24 mouse cellular contexts compared by ENCODE assay signal in the genomic region with DNA sequence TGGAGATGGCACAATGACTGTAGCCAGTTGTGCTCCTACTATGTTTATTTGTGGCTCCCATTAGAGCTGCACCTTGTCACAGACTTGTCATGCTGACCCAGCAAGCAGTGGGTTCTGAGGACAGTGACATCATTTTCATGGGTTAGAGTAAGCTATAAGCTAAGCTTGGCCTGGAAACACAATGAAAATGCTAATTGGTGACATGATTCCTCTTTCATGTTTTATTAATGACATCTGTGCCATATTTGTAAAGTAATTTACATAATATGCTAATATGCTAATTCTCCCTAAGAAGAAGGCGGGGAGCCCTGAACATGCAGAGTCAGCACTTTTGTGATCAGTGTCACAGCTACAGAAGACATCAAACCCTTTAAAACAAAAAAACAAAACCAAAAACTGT.
DNase-seq lines count a peak whose midpoint lies in the region; ATAC-seq and TF ChIP-seq lines count a peak whose summit lies in the region.
"Had no signal": no experiment of that assay in that cellular context is flagged by ENCODE, and none has a peak within 500 bp of the region (broad histone marks: within the 10 kb centered on the region; RNA-seq: fewer than 3 reads in every experiment).

No protein-coding gene starts in this region.

- H3K4me2 ChIP-seq in forebrain, embryonic 13.5 days: no peak overlapping the region
- no peak overlapping the region for H3K4me2 ChIP-seq in midbrain, embryonic 13.5 days (replicated peaks)
- no peak overlapping the region for H3K4me2 ChIP-seq in midbrain, postnatal 0 days (ENCODE audit: low read depth, low read length, poor library complexity, severe bottlenecking)
- no peak overlapping the region for H3K4me2 ChIP-seq in hindbrain, embryonic 14.5 days (replicated peaks)
- H3K4me2 ChIP-seq: embryonic facial prominence, embryonic 12.5 days; heart, embryonic 13.5 days; limb, embryonic 13.5 days; liver, embryonic 11.5 days; lung, embryonic 15.5 days had no signal

- no peak overlapping the region for H3K27ac ChIP-seq in forebrain, embryonic 13.5 days
- no peak overlapping the region for H3K27ac ChIP-seq in forebrain, embryonic 10.5 days
- H3K27ac ChIP-seq in midbrain, embryonic 13.5 days: no peak overlapping the region
- H3K27ac ChIP-seq in midbrain, postnatal 0 days (ENCODE audit: low read depth, low read length): no peak overlapping the region
- no peak overlapping the region for H3K27ac ChIP-seq in hindbrain, embryonic 14.5 days
- H3K27ac ChIP-seq: embryonic facial prominence, embryonic 12.5 days; heart, embryonic 13.5 days; layer of hippocampus, adult 2 months; limb, embryonic 13.5 days; lung, embryonic 15.5 days had no signal

- ATAC-seq in forebrain, embryonic 13.5 days: peak; percentile 67
- ATAC-seq in midbrain, embryonic 13.5 days: peak; percentile 65; the same call in 1 of the 2 replicates
- ATAC-seq in midbrain, postnatal 0 days (ENCODE audit: low FRiP score): no peak
- peak; percentile 27; the same call in 1 of the 2 replicates for ATAC-seq in hindbrain, embryonic 14.5 days (ENCODE audit: low FRiP score)

- DNase-seq in forebrain, embryonic 10.5 days (ENCODE audit: extremely low spot score, low spot score): no peak
- DNase-seq in midbrain, postnatal 0 days (ENCODE audit: low spot score): no peak
- peak; percentile 70 for DNase-seq in brain, embryonic 14.5 days (ENCODE audit: low read depth)
- DNase-seq in hindbrain, embryonic 14.5 days (ENCODE audit: low spot score): no peak
- no peak for DNase-seq in cerebellum, postnatal 25 days
- no peak for DNase-seq in urinary bladder, adult 18-20 months (ENCODE audit: low spot score in 2 of 2)
- DNase-seq: adrenal gland, adult 2 months; adrenal gland, postnatal 36 days; cerebellum, adult 8-10 months; embryo, embryonic 11 days; gastrocnemius, postnatal 10 days; heart, postnatal 10 days; kidney, adult 18-20 months; kidney, postnatal 36 days; right cerebral cortex, postnatal 25 days; thymus, postnatal 25 days had no signal

- H3K27me3 ChIP-seq in forebrain, embryonic 13.5 days: no peaks in the 10 kb centered on the region
- peaks cover 32% of the 10 kb centered on the region for H3K27me3 ChIP-seq in forebrain, embryonic 10.5 days (ENCODE audit: poor library complexity, severe bottlenecking)
- H3K27me3 ChIP-seq in midbrain, embryonic 13.5 days: no peaks in the 10 kb centered on the region
- H3K27me3 ChIP-seq in midbrain, postnatal 0 days (ENCODE audit: insufficient read depth, low read length): no peaks in the 10 kb centered on the region
- H3K27me3 ChIP-seq in hindbrain, embryonic 14.5 days (ENCODE audit: control insufficient read depth, insufficient read depth, low read length): no peaks in the 10 kb centered on the region
- H3K27me3 ChIP-seq: embryonic facial prominence, embryonic 12.5 days; limb, embryonic 13.5 days; lung, embryonic 15.5 days had no signal

- no peak overlapping the region for H3K9ac ChIP-seq in forebrain, embryonic 13.5 days
- no peak overlapping the region for H3K9ac ChIP-seq in midbrain, embryonic 13.5 days (replicated peaks)
- no peak overlapping the region for H3K9ac ChIP-seq in midbrain, postnatal 0 days (replicated peaks; ENCODE audit: low read length, poor library complexity, severe bottlenecking)
- no peak overlapping the region for H3K9ac ChIP-seq in hindbrain, embryonic 14.5 days
- H3K9ac ChIP-seq: embryonic facial prominence, embryonic 12.5 days; heart, embryonic 13.5 days; limb, embryonic 13.5 days; lung, embryonic 15.5 days had no signal

- H3K4me3 ChIP-seq in forebrain, embryonic 13.5 days: no peak overlapping the region
- no peak overlapping the region for H3K4me3 ChIP-seq in forebrain, embryonic 10.5 days
- no peak overlapping the region for H3K4me3 ChIP-seq in midbrain, embryonic 13.5 days (replicated peaks)
- H3K4me3 ChIP-seq in midbrain, postnatal 0 days (ENCODE audit: low read depth, low read length): no peak overlapping the region
- no peak overlapping the region for H3K4me3 ChIP-seq in hindbrain, embryonic 14.5 days (replicated peaks; ENCODE audit: low read length)
- H3K4me3 ChIP-seq: embryonic facial prominence, embryonic 12.5 days; heart, embryonic 13.5 days; layer of hippocampus, adult 2 months; limb, embryonic 13.5 days; lung, embryonic 15.5 days had no signal

- H3K36me3 ChIP-seq in forebrain, embryonic 13.5 days (ENCODE audit: poor library complexity, severe bottlenecking): no peaks in the 10 kb centered on the region
- no peaks in the 10 kb centered on the region for H3K36me3 ChIP-seq in forebrain, embryonic 10.5 days (replicated peaks)
- H3K36me3 ChIP-seq in midbrain, embryonic 13.5 days: no peaks in the 10 kb centered on the region
- no peaks in the 10 kb centered on the region for H3K36me3 ChIP-seq in midbrain, postnatal 0 days (ENCODE audit: insufficient read depth, low read length)
- no peaks in the 10 kb centered on the region for H3K36me3 ChIP-seq in hindbrain, embryonic 14.5 days (replicated peaks; ENCODE audit: control insufficient read depth, insufficient read depth)
- H3K36me3 ChIP-seq: embryonic facial prominence, embryonic 12.5 days; heart, embryonic 13.5 days; limb, embryonic 13.5 days; lung, embryonic 15.5 days had no signal

- no peak for TF ChIP-seq POLR2A in brain, embryonic 14.5 days (IDR thresholded peaks at IDR 0.05; ENCODE audit: borderline replicate concordance, extremely low read depth, insufficient read depth, insufficient read length, poor library complexity, severe bottlenecking)

- H3K4me1 ChIP-seq in forebrain, embryonic 13.5 days: 0 out of 2 replicates have a peak, but pooled peaks cover 7% of the 10 kb centered on the region
- peaks cover 25% of the 10 kb centered on the region for H3K4me1 ChIP-seq in forebrain, embryonic 10.5 days
- H3K4me1 ChIP-seq in midbrain, embryonic 13.5 days (replicated peaks): peaks cover 7% of the 10 kb centered on the region
- H3K4me1 ChIP-seq in midbrain, postnatal 0 days (ENCODE audit: insufficient read depth, low read length): no peaks in the 10 kb centered on the region
- no peaks in the 10 kb centered on the region for H3K4me1 ChIP-seq in hindbrain, embryonic 14.5 days (replicated peaks; ENCODE audit: control insufficient read depth, insufficient read depth, low read length)
- H3K4me1 ChIP-seq: embryonic facial prominence, embryonic 12.5 days; limb, embryonic 13.5 days; lung, embryonic 15.5 days had no signal

- no peak for TF ChIP-seq CTCF in midbrain, postnatal 0 days (IDR thresholded peaks at IDR 0.05)
- TF ChIP-seq CTCF in brain, embryonic 14.5 days (IDR thresholded peaks at IDR 0.05; ENCODE audit: borderline replicate concordance, extremely low read depth, insufficient read depth, insufficient read length): no peak

- 73% methylated on average over 1 of the region's 1 CpGs for WGBS in forebrain, embryonic 13.5 days
- 94% methylated on average over 1 of the region's 1 CpGs for WGBS in forebrain, embryonic 10.5 days
- WGBS in midbrain, embryonic 13.5 days: 57% methylated on average over 1 of the region's 1 CpGs
- WGBS in midbrain, postnatal 0 days: 60% methylated on average over 1 of the region's 1 CpGs
- 35% methylated on average over 1 of the region's 1 CpGs for WGBS in hindbrain, embryonic 14.5 days

- H3K9me3 ChIP-seq in forebrain, embryonic 13.5 days (replicated peaks): no peaks in the 10 kb centered on the region
- no peaks in the 10 kb centered on the region for H3K9me3 ChIP-seq in forebrain, embryonic 10.5 days
- no peaks in the 10 kb centered on the region for H3K9me3 ChIP-seq in midbrain, embryonic 13.5 days
- no peaks in the 10 kb centered on the region for H3K9me3 ChIP-seq in midbrain, postnatal 0 days (ENCODE audit: low read length)
- H3K9me3 ChIP-seq in hindbrain, embryonic 14.5 days (ENCODE audit: control insufficient read depth, low read length): no peaks in the 10 kb centered on the region
- H3K9me3 ChIP-seq: embryonic facial prominence, embryonic 12.5 days; heart, embryonic 13.5 days; limb, embryonic 13.5 days; lung, embryonic 15.5 days had no signal
